Mouse (Mus musculus): ENCODE measurements around the gene Aurka.

Gene Aurka

DNA sequence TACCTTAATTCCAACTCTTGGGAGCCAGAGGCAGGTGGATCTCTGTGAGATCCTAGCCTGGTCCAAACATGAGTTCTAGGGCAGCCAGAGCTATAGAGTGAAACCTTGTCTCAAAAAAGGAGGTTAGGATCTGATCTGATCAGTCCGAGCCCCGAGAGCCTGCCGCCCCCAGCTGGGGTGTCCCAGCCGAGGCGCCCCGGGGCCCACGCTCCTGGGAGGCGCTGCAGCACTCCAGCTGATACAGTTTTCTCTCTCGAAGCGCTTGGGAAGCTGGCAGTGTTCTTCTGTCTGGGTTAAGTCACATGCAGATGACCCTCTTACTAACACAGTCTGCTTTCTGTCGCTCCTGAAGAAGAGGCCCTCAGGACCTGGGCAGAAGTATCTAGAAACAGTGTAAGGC, 11.0 kb upstream of the Aurka start:
- no peak for DNase-seq (ENCODE audit: low read depth)

DNA sequence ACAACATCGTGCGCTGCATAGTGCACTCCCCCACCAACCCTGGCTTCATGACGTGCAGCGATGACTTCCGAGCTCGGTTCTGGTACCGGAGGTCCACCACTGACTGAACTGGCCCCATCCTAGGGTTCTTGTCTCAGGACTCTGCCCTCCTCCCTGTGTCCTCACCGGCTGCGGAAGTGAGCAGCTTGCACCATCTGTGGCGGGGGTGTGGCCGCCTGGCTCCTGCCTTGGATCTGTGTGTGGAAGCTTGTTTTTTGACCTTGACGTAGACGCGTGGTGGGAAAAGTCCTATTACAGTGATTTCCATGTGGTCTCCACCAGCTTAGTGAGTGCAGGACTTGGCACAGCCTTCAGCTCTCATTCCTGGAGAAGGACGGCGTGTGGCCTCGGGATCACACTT, 10.2 kb upstream of the Aurka start:
- no peak for DNase-seq (ENCODE audit: low read depth)

DNA sequence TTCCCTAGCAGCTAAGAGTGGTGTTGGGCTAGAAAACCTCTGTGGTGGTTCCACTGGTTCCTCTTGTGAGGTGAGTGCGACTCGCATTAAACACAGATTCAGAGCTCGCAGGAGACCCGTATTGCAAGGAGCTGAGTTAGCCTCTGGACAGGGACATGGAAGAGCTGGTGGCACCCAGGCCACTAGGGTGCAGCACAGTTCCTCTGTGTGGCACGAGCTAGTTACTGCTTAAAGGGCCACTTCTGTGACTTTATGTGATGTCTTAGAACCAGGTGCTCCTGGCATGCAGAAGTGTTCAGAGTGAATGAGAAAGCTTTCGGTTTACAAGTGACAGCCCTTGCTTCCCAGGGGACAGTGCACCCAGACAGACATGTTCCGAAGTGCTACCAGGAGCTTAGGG, 8.0 kb upstream of the Aurka start:
- DNase-seq (ENCODE audit: low read depth): no peak

DNA sequence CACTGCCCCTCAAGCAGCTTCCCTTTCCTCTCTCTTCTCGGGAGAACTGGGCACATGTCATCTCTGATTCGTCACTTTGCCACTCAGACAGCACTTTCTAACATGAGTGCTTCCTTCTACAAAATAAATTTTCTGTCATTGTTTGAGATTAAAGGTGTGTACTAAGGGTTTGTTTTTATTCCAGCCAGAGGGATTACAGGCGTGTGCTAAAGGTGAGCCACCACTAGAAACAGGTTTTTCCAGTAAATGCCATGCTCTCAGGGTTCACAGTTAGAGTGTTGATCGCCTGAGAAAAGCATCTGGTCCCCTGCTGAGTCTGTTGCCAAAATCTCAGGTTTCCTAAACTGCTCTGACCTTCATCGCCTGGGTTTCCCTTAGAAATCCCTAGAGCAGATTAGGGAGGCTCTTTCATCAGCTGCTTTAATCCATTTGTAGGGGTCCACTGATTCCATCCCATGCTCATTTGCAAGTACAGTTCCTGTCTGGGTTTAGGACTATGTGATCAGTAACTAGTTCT, 6.7 kb upstream of the Aurka start:
- no peak for DNase-seq (ENCODE audit: low read depth)

DNA sequence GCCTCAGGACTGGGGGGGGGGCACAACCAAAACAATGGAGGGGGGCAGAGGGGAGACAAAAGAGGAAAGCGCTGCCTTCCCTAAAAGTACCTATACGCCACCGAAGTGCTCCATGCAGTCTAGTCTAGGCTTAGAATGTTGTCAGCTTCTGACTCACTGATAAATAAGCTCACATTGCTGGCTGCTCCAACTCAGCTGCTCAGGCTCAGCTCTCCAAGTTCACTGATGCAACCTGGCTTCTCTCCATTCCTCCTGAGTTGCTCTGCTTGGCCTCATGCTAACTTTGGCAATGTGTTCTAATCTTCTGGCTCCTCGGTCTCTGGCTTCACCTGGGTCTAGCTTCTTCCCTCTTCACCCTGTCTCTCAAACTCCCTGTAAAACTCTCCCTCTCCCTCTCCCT, 6.2 kb upstream of the Aurka start:
- DNase-seq (ENCODE audit: low read depth): no peak

DNA sequence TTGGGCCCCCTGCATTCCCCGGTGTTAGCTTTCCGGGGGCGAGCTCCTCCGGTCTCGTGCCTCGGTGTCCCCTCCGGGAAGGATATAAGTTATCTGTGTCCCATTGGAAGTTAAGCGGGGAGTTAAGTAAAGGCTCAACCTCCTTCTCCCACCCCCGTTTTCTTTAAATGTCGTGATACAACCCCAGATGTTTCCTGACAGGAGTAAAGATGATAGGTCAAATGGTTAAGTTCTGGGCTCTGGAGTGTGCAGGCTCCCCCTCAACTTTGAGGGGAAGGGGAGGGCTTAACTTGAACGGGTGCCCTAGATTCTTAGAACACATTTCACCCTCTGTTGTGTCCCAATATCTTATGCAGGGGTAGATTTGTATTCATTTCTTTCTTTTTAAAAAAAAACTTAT, 923 bp upstream of the Aurka start:
- DNase-seq (ENCODE audit: low read depth): no peak

GRCm38 (mm10) chr2:172363176-172363575, 7.2 kb downstream of the Aurka start:
- DNase-seq (ENCODE audit: low read depth): no peak

GRCm38 (mm10) chr2:172355833-172356232, 14.5 kb downstream of the Aurka start:
- no peak for DNase-seq (ENCODE audit: low read depth)

DNA sequence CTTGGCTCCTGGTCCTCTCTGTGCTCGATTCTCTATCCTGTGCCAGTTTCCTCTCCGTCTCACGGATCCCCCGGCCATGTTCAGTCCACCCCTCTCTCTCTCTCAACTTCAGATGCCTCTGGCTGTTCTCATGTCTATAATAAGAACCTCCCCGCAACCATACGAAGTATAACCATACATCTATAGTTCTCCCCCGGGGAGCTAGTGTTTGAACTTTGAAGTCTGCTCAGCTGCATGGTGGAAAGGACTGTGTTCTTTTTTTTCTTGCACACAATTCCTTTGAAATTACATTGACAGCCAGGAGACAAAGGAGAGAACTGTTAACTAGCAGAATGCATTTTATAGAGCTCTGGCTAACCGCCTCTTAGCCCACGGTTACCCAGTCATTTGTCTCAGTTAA, 15.6 kb downstream of the Aurka start:
- DNase-seq (ENCODE audit: low read depth): no peak

GRCm38 (mm10) chr2:172353218-172353617, 17.1 kb downstream of the Aurka start:
- no peak for DNase-seq (ENCODE audit: low read depth)

GRCm38 (mm10) chr2:172350773-172351172, 19.6 kb downstream of the Aurka start:
- no peak for DNase-seq (ENCODE audit: low read depth)

GRCm38 (mm10) chr2:172349776-172350175, 20.6 kb downstream of the Aurka start:
- DNase-seq (ENCODE audit: low read depth): no peak

DNA sequence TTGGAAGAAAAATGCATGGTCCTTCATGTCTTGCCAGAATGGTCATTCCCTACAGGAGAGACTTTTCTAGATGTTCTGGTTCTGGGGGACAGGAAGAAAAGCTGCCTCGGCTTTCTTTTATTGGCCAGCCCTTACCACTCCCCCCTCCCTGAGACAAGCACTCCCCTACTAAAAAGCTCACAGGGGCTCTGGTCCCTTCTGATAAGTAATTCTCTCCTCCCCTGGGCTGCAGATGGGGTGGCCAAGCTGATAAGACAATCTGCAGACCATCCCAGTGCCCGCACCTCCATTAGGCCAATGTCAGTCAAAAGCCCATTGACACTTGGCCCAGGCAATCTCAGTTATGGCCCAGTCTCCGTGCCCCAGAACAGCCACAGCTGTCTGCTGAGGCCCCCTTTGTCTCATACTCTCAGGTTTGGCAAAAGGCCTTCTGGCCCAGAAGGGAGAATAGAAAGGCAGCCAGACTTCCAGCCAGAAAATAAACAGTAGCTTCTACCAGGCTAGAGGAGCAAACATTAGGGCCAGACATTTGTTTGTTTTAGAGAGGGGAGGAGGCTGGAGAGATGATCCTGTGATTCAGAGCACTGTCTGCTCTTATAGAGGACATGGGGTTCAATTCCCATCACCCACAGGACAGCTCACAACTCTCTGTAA, 21.9 kb downstream of the Aurka start:
- DNase-seq (ENCODE audit: low read depth): peak; percentile 77

- peak; percentile 58 for DNase-seq (ENCODE audit: low read depth)
Observed at GRCm38 (mm10) chr2:172346933-172347611, 23.3 kb downstream of the Aurka start.

GRCm38 (mm10) chr2:172346034-172346929, 24.1 kb downstream of the Aurka start:
- peak; percentile 34 for DNase-seq (ENCODE audit: low read depth)

DNA sequence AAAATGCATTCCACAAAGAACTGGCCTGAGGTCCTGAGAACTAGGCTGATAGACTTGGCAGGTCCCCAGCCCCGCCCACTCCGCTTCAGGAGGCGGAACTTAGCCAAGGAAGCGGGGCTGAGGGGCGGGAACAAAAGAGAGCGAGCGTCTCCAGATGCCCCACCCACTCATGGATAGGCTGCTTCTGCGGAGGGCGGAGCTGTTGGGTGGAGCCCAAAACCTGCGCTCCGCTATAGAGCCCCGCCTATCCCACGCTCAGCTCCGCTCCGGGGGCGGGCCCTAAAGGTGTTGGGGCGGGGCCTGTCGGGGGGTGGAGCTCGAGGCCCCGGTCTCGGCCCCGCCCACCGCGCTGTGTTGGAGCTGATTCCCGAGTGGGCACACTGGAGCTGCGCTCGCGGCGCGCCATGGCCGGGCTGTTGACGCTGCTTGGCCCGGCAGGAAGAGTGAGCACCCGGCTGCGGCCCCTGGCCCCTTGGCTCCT, 25.0 kb downstream of the Aurka start, which contains the start of gene Fam210b:
TSS of gene Fam210b (plus strand) at position 308 of the 481 bp plus-strand sequence.
- peak; percentile 99 for DNase-seq (ENCODE audit: low read depth)

DNA sequence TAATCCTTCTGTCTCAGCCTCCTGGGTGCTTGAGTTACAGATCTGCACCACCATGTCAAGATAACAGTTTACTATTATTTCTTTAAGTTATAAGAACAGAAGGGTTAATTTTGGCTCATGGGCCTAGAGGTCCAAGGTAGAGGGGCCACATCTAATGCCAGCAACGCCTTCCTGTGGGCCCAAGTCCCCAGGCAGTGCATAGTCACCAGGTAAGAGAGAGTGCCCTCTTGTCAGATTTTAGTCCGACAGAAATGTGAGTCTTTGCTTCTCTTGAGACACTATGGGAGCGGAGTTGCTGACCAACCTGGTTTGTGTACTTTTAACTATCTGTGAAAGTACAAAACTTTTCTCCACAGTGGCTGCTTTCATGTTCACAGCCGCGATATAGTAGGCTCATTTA, 25.7 kb downstream of the Aurka start:
- DNase-seq (ENCODE audit: low read depth): no peak

DNA sequence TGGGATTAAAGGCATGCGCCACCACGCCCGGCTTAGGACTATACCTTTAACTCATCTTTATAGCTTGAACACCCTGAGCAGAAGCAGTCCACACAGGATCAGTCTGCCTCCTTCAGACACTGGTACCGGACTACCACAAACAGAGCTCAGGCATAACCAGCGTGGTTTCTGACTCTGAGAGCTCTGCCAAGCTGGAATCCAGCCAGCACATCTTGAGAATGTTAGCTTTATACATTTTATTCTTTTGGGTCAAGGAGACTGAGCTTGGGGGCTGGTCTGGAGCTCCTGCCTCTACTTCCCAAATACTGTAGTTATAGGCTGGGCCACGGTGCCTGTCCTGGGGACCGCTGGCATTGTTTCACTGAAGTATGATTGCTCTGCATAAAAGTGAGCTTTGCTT, 26.6 kb downstream of the Aurka start:
- DNase-seq (ENCODE audit: low read depth): no peak

GRCm38 (mm10) chr2:172341606-172342005, 28.7 kb downstream of the Aurka start:
- no peak for DNase-seq (ENCODE audit: low read depth)

GRCm38 (mm10) chr2:172340936-172341335, 29.4 kb downstream of the Aurka start:
- DNase-seq (ENCODE audit: low read depth): no peak

DNA sequence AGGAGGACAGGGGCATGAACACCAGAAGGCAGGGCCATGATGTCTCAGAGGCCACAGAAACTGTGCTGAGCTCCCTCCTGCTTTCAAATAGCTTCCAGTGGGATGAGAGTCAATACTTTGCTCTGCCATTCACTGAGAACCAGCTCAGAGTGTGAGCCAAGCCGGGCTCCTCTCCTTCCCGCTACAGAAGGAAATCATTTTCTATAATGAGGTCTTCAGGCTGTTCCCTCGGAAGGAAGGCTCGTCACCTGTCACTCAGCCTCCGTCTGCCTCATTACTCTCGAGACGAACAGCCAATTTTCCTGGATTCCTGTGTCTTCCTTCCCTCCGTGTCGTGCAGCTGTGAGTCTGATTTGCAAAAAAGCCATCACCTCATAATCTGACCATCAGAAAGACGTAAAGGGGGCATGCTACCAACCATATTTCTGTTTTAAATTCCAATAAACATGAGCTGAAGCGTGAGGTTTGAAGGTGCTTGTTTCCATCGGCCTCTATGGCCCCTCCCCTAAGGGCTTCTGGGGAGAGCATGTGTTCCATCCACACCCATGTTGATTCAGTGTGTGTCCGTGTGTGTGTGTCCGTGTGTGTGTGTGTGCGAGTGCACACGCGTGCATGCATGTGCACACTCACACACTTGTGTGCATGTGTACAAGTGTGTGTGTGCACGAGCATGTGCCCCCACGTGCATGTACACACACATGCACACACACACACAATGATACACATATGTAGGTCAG, 32.0 kb downstream of the Aurka start:
- DNase-seq (ENCODE audit: low read depth): no peak

DNA sequence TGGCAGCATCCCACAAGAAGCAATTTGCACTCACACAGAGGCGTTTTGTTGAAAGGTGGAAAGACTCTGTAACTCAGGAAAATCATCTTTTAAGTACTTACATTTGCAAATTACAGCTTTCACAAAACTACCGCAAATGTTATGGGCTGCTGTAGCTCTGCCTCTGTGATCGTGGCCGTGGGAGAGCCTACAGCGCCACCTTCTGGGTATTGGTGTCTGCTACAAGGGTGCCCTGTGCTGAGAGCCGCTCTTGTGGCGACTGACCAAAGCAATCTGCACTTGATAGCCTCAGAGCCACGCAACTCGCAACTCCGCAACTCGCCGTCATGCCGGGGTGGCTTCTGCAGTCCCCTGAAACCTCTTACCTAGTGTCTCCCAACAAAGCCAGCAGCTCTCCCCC, 41.2 kb downstream of the Aurka start:
- DNase-seq (ENCODE audit: low read depth): peak; percentile 44

Data from c-Kit-positive CD71-positive TER-119-negative erythroid progenitor cells, embryonic 14.5 days (primary cell).